Mouse (Mus musculus): ENCODE data around the gene Neurod2. TPM values are rescaled to one million over a fixed set of nuclear protein-coding genes. Genes with fewer than 3 reads are reported as not detected.

Gene Neurod2
- polyA plus RNA-seq (2012; ENCODE audit: insufficient read depth, insufficient read length, missing spikeins), result not detected in 2 replicates

GRCm38 (mm10) chr11:98329081-98329959 is at the start of gene Neurod2:
Gene Neurod2 (minus strand): TSS chr11:98329648.
- Histone ChIP-seq H3K4me3 (ENCODE audit: insufficient read depth, low read depth, low read length) (peak within 1 kb of the TSS; percentile 30; the same call in 1 of the 2 replicates), H3K4me1 (ENCODE audit: control insufficient read depth, insufficient read depth, insufficient read length, low read length) (no peaks in the 10 kb centered on the region; the same call in 1 of the 2 replicates), H3K27ac (replicated peaks; ENCODE audit: low read depth, low read length) (no peak within 1 kb of the TSS)

- Histone ChIP-seq H3K27ac (replicated peaks; ENCODE audit: low read depth, low read length) (no peak overlapping the region), H3K4me3 (ENCODE audit: insufficient read depth, low read depth, low read length) (no peak overlapping the region), H3K4me1 (ENCODE audit: control insufficient read depth, insufficient read depth, insufficient read length, low read length) (no peaks in the 10 kb centered on the region)
Observed at GRCm38 (mm10) chr11:98377787-98378186, 48.3 kb upstream of the Neurod2 start.

- Histone ChIP-seq H3K4me3 (ENCODE audit: insufficient read depth, low read depth, low read length) (no peak overlapping the region), H3K27ac (replicated peaks; ENCODE audit: low read depth, low read length) (no peak overlapping the region), H3K4me1 (ENCODE audit: control insufficient read depth, insufficient read depth, insufficient read length, low read length) (no peaks in the 10 kb centered on the region)
Observed at GRCm38 (mm10) chr11:98376756-98377155, 47.3 kb upstream of the Neurod2 start.

- no peak overlapping the region for H3K27ac ChIP-seq (replicated peaks; ENCODE audit: low read depth, low read length)
- H3K4me1 ChIP-seq (ENCODE audit: control insufficient read depth, insufficient read depth, insufficient read length, low read length), result no peaks in the 10 kb centered on the region
- H3K4me3 ChIP-seq (ENCODE audit: insufficient read depth, low read depth, low read length), result no peak overlapping the region
Observed at GRCm38 (mm10) chr11:98374266-98374665, 44.8 kb upstream of the Neurod2 start.

GRCm38 (mm10) chr11:98373244-98373643 is 43.8 kb upstream of the Neurod2 start:
- H3K4me3 ChIP-seq (ENCODE audit: insufficient read depth, low read depth, low read length), result no peak overlapping the region
- H3K4me1 ChIP-seq (ENCODE audit: control insufficient read depth, insufficient read depth, insufficient read length, low read length), result no peaks in the 10 kb centered on the region
- H3K27ac ChIP-seq (replicated peaks; ENCODE audit: low read depth, low read length), result no peak overlapping the region

GRCm38 (mm10) chr11:98372406-98372805 is 43.0 kb upstream of the Neurod2 start:
- Histone ChIP-seq H3K27ac (replicated peaks; ENCODE audit: low read depth, low read length) (no peak overlapping the region), H3K4me1 (ENCODE audit: control insufficient read depth, insufficient read depth, insufficient read length, low read length) (no peaks in the 10 kb centered on the region), H3K4me3 (ENCODE audit: insufficient read depth, low read depth, low read length) (no peak overlapping the region)

GRCm38 (mm10) chr11:98371556-98372240 is 42.2 kb upstream of the Neurod2 start:
- Histone ChIP-seq H3K4me3 (ENCODE audit: insufficient read depth, low read depth, low read length) (no peak overlapping the region), H3K4me1 (ENCODE audit: control insufficient read depth, insufficient read depth, insufficient read length, low read length) (no peaks in the 10 kb centered on the region; the same call in 1 of the 2 replicates), H3K27ac (replicated peaks; ENCODE audit: low read depth, low read length) (no peak overlapping the region)

- Histone ChIP-seq H3K4me1 (ENCODE audit: control insufficient read depth, insufficient read depth, insufficient read length, low read length) (no peaks in the 10 kb centered on the region; the same call in 1 of the 2 replicates), H3K4me3 (ENCODE audit: insufficient read depth, low read depth, low read length) (no peak overlapping the region)
Observed at GRCm38 (mm10) chr11:98370588-98370987, 41.1 kb upstream of the Neurod2 start.

GRCm38 (mm10) chr11:98369337-98369736 is 39.9 kb upstream of the Neurod2 start:
- Histone ChIP-seq H3K4me1 (ENCODE audit: control insufficient read depth, insufficient read depth, insufficient read length, low read length) (no peaks in the 10 kb centered on the region; the same call in 1 of the 2 replicates), H3K27ac (replicated peaks; ENCODE audit: low read depth, low read length) (no peak overlapping the region), H3K4me3 (ENCODE audit: insufficient read depth, low read depth, low read length) (no peak overlapping the region)

More at GRCm38 (mm10) chr11:98370588-98370987, 41.1 kb upstream of the Neurod2 start:
- no peak overlapping the region for H3K27ac ChIP-seq (replicated peaks; ENCODE audit: low read depth, low read length)

- no peak overlapping the region for H3K27ac ChIP-seq (replicated peaks; ENCODE audit: low read depth, low read length)
- H3K4me1 ChIP-seq (ENCODE audit: control insufficient read depth, insufficient read depth, insufficient read length, low read length), result no peaks in the 10 kb centered on the region; the same call in 1 of the 2 replicates
- H3K4me3 ChIP-seq (ENCODE audit: insufficient read depth, low read depth, low read length), result no peak overlapping the region
Observed at GRCm38 (mm10) chr11:98367863-98368186, 38.4 kb upstream of the Neurod2 start.

GRCm38 (mm10) chr11:98367171-98367862 is 37.9 kb upstream of the Neurod2 start:
- H3K4me3 ChIP-seq (ENCODE audit: insufficient read depth, low read depth, low read length), result no peak overlapping the region
- no peaks in the 10 kb centered on the region; the same call in 1 of the 2 replicates for H3K4me1 ChIP-seq (ENCODE audit: control insufficient read depth, insufficient read depth, insufficient read length, low read length)
- H3K27ac ChIP-seq (replicated peaks; ENCODE audit: low read depth, low read length), result no peak overlapping the region

- Histone ChIP-seq H3K27ac (replicated peaks; ENCODE audit: low read depth, low read length) (no peak overlapping the region), H3K4me1 (ENCODE audit: control insufficient read depth, insufficient read depth, insufficient read length, low read length) (peaks cover 7% of the 10 kb centered on the region), H3K4me3 (ENCODE audit: insufficient read depth, low read depth, low read length) (no peak overlapping the region)
Observed at GRCm38 (mm10) chr11:98366290-98366689, 36.8 kb upstream of the Neurod2 start.

- Histone ChIP-seq H3K4me1 (ENCODE audit: control insufficient read depth, insufficient read depth, insufficient read length, low read length) (peaks cover 17% of the 10 kb centered on the region), H3K4me3 (ENCODE audit: insufficient read depth, low read depth, low read length) (no peak overlapping the region), H3K27ac (replicated peaks; ENCODE audit: low read depth, low read length) (no peak overlapping the region)
Observed at GRCm38 (mm10) chr11:98364410-98364809, 35.0 kb upstream of the Neurod2 start.

- Histone ChIP-seq H3K4me1 (ENCODE audit: control insufficient read depth, insufficient read depth, insufficient read length, low read length) (peaks cover 21% of the 10 kb centered on the region), H3K27ac (replicated peaks; ENCODE audit: low read depth, low read length) (no peak overlapping the region), H3K4me3 (ENCODE audit: insufficient read depth, low read depth, low read length) (no peak overlapping the region)
Observed at GRCm38 (mm10) chr11:98363817-98364216, 34.4 kb upstream of the Neurod2 start.

Data from brown adipose tissue, adult 24 weeks (tissue).